Mouse (Mus musculus): ENCODE results near the gene Myl12a.

Gene Myl12a

GRCm38 (mm10) chr17:71010646-71011242 is 8.1 kb upstream of the Myl12a start:
- DNase-seq (ENCODE audit: low read depth, low spot score) = no peak

GRCm38 (mm10) chr17:71009751-71010150 is 7.1 kb upstream of the Myl12a start:
- no peak for DNase-seq (ENCODE audit: low read depth, low spot score)

DNA sequence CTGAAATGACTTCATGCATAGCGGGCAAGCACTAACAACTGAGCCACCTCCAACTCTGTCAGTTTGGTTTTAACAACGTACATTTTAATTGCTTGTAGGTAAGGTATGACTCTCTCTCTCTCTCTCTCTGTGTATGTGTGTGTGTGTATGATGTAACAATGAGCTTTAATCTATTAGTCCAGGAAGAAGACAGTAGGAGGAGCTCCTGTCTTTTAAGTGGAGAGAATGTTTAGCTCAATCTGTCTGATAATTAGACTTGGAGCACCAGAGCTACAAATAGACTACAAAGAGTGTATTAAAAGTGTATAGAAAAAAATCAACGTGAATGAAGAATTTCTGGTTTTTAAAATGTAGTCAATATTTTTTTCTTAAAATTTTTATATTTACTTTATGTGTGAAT is 6.0 kb upstream of the Myl12a start:
- no peak for DNase-seq (ENCODE audit: low read depth, low spot score)

- DNase-seq (ENCODE audit: low read depth, low spot score) = no peak
These were observed 4.3 kb upstream of the Myl12a start for GRCm38 (mm10) chr17:71006976-71007375.

DNA sequence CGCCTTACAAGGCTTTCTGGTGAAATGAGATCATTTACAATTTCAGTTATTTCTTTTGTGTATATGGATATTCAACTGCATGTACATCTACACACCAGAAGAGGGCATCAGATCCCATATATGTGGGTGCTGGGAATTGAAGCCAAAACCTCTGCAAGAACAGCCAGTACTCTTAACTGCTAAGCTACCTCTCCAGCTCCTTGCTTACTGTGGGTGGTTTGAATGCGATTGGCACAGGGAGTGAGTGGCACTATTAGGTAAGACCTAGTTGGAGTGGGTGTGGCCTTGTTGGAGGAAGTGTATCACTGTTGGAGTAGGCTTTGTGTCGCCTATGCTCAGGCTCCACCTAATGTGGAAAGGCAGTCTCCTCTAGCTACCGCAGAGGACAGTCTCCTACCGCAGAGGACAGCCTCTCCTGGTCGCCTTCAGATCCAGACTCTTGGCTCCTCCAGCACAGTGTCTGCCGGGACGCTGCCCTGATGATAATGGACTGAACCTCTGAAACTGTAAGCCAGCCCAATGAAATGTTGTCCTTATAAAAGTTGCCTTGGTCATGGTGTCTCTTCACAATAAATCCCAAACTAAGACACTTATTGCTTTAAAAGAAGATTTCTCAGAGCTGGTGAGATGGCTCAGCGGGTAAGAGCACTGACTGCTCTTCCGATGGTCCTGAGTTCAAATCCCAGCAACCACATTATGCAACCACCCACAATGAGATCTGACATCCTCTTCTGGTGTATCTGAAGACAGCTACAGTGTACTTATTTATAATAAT is 1.7 kb upstream of the Myl12a start:
- peak; percentile 92 for DNase-seq (ENCODE audit: low read depth, low spot score)

DNA sequence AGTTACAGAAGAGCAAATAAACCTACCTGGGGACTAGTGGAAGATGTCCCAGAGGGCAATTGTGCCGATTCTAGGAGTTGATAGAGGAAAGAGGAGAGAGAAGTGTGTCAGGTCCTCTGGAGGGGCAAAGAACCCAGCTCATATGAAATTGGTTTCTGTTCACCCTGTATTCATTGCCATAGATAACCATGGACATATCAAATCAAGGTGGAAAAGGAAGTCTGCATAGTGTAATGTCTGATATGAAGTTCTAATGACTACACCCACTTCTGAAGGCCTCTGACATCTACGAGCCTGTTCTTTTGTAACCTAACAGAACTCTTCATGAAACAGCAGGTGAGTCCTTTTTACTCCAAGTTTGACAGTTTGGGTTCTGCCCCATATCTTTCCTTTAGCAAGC is 1.0 kb upstream of the Myl12a start:
- no peak for DNase-seq (ENCODE audit: low read depth, low spot score)

DNA sequence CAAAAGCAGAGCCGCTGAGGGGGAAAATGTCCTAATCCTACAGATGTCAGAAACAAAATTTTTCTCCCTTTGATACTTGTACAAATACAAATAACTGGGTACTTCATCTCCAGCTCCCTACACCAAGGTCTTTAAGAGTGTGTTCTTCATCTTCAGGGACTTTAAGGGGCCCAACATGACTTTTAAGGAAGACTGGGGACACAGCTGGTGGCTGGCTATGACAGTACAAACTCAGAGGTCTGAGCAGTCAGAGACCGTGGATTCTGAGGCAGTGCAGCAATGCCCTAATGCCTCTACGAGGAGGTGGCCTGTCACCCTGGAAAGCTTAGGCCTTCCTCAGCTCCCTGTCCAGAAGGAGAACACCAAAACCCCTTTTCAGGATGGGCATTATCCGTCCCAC is 434 bp upstream of the Myl12a start:
- no peak for DNase-seq (ENCODE audit: low read depth, low spot score)

DNA sequence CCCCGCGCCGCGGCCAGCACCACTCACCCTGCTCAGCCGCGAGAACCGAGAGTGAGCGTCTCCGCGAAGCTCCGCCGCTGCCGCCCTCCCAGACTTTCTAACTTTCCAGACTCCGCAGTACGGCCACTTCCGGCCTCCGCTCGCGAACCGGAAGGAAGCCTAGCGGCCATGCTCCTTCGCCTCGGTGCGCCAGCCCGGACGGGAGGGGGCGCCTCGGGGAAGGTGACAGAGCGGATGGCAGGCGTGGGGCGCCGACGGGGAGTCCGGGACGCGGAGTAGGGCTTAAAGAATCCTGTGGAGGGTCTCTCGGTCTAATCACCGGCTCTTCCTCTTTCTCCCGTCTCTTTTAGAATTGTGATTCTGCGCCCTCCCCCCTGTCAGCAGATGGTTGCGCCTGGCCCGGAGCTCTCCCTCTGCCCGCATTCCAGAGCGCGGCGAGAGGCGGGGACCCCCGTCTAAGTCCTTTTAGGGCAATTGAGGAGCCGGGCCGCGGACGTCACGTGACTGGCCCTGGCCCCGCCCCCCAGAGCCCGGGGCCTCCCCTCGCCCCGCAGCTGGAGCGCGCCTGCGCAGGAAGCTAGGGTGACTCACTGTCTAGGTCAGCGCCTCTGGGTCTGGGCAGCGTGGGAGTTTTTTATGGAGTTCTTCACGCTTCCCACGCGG is 466 bp downstream of the Myl12a start, which contains the start of gene Myom1:
TSS of gene Myom1 (plus strand) at position 553 of the 663 bp plus-strand sequence.
- peak; percentile 99 for DNase-seq (ENCODE audit: low read depth, low spot score)

- DNase-seq (ENCODE audit: low read depth, low spot score) = peak; percentile 63
These were observed 988 bp downstream of the Myl12a start for GRCm38 (mm10) chr17:71001699-71002080.

- DNase-seq (ENCODE audit: low read depth, low spot score) = no peak
These were observed 1.6 kb downstream of the Myl12a start for GRCm38 (mm10) chr17:71001067-71001466.

GRCm38 (mm10) chr17:71000255-71000654 is 2.4 kb downstream of the Myl12a start:
- DNase-seq (ENCODE audit: low read depth, low spot score) = no peak

GRCm38 (mm10) chr17:70999187-70999586 is 3.5 kb downstream of the Myl12a start:
- no peak for DNase-seq (ENCODE audit: low read depth, low spot score)

DNA sequence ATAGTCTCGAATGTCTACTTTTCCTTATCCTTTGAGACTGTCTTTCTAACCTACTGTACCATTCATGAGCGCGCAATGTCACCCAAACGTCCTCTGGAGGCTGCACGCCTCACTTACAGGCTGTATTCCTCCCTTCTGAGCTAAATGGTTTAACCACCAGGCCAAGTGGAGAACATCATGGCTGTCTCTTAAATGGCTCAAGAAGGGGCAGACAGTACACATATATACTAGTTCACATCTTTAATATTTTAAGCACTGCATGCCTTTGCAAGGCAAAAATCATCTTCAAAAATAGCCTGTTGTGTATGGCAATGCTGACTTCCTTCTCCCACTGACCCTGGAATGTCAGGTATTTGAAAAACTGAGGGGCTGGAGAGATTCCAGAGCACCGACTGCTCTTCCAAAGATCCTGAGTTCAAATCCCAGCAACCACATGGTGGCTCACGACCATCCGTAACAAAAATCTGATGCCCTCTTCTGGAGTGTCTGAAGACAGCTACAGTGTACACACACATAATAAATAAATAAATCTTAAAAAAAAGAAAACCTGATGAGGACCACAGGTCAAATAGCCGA is 4.2 kb downstream of the Myl12a start:
- no peak for DNase-seq (ENCODE audit: low read depth, low spot score)

DNA sequence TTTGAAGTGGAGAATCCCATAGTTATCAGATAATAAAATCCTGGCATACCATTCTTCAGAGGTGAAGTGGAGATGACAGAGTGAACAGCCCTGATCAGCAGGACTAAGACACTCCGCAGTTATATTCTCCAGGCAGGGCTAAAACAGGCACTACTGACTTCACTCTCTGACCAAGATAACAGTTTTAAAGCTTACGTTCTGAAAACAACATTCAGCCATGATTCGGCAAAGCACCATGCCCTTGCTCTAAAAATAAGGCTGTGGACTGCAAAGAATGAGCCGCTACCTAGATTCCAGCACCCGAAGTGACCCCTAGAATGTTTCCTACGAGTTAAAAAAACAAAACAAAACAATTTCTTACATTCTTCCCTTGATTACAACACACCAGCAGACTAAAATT is 4.8 kb downstream of the Myl12a start:
- DNase-seq (ENCODE audit: low read depth, low spot score) = no peak

- DNase-seq (ENCODE audit: low read depth, low spot score) = peak; percentile 68
These were observed 7.1 kb downstream of the Myl12a start for GRCm38 (mm10) chr17:70995551-70995950.

- no peak for DNase-seq (ENCODE audit: low read depth, low spot score)
These were observed 8.0 kb downstream of the Myl12a start for GRCm38 (mm10) chr17:70994671-70995070.

GRCm38 (mm10) chr17:70993385-70993807 is 9.3 kb downstream of the Myl12a start:
- DNase-seq (ENCODE audit: low read depth, low spot score) = no peak

GRCm38 (mm10) chr17:70992662-70993061 is 10.0 kb downstream of the Myl12a start:
- no peak for DNase-seq (ENCODE audit: low read depth, low spot score)

DNA sequence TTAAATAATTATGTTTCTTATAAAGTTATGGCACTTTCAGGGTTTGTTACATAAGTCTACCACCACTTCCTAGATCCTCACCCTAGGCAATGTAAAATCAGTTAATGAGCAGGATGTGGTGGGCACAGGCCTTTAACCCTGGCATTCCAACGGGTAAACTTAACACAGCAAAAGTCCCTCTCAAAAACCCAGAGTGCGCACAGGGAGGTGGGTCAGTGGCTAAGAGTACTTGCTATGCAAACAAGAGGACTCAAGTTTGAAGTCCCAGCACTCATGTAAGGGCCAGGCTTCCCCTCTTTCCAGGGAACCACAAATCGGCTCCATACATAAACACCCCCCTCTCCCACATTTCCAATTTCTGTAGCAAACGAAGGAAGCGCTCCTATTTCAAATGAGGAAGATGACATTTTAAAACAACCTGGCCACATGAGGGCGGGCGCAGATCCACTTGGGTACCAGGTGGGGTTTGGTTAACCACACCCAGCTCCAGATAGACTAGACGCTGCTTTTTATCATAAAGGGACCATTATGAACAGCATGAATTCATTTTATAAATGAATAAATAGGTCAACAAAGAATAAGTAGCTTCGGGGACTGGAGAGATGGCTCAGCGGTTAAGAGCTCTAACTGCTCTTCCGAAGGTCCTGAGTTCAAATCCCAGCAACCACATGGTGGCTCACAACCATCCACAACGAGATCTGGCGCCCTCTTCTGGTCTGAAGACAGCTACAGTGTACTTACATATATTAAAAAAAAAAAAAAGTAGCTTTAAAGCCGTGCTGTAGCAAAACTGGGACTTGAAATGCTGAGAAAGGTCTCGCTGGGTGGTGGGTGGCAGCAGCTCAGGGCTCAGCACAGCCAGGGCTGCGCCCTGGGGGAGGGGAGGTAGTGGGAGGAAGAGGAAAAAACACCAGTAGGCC is 10.7 kb downstream of the Myl12a start:
- no peak for DNase-seq (ENCODE audit: low read depth, low spot score)

DNA sequence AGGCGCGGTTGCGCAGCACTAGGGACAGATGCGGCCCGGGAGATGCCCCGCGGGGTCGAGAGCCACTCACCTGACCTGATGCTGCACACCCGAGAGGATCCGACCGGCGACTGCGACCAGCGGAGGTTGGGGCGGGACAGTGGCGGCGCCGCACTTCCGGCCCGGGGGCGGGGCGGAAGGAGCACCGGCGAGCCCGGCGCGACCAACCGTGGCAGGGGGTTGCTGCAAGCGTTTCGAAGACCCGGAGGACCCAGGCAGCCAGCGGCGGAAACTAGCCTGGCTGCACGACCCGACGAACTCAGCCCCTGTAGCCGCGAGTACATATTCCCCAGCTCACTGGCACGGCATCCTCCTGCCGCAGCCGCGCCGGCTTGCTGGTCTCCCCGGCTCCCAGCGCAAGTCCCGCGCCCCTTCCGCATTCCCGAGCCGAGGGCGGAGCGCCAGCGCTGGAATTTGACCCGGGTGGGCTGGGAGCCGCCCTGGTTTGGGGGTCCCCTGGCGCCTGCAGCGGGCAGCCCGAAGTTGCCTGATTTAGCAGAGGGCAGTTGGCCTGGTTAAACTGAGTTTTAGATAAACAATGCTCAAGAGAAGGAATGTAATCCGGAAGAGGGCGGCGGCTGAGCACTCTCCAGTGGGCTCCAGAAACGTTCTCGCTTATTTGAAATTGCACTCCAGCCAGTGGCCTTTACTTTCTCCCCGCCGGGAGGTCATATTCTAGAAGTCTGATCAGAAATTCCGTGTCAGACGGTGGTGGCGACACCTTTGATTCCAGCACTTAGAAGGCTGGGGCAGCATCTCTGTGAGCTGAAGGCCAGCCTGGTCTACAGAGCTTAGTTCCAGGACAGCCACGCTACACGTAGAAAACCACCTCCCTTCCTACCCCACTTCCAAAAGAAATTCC is 12.0 kb downstream of the Myl12a start:
- no peak for DNase-seq (ENCODE audit: low read depth, low spot score)
